Mouse (Mus musculus): Measurements from ENCODE around the gene Tnnt2. TPM values are rescaled to one million over a fixed set of nuclear protein-coding genes. Genes with fewer than 3 reads are reported as not detected.

Tnnt2 gene
- total RNA-seq, 2 experiments from 2014 or later = 0.62 to 0.85 TPM

GRCm38 (mm10) chr1:135817595-135817994, 18.6 kb upstream of the Tnnt2 start:
- intact Hi-C loops (cut with DNase I) = no loop called here
- DNase-seq = no peak

- DNase-seq = no peak
- intact Hi-C loops (cut with DNase I) = no loop called here
Observed at GRCm38 (mm10) chr1:135818481-135819086, 17.6 kb upstream of the Tnnt2 start, which contains the start of gene Lad1. Gene Lad1, plus strand, starts transcription at chr1:135818598.

- DNase-seq = no peak
- intact Hi-C loops (cut with DNase I) = no loop called here
Observed at GRCm38 (mm10) chr1:135820071-135820470, 16.1 kb upstream of the Tnnt2 start.

GRCm38 (mm10) chr1:135820736-135821364, 15.3 kb upstream of the Tnnt2 start:
- no peak for DNase-seq
- intact Hi-C loops (cut with DNase I) = no loop called here

GRCm38 (mm10) chr1:135821780-135822179, 14.4 kb upstream of the Tnnt2 start:
- no peak for DNase-seq
- intact Hi-C loops (cut with DNase I) = no loop called here

GRCm38 (mm10) chr1:135828918-135829317, 7.2 kb upstream of the Tnnt2 start:
- DNase-seq = no peak
- intact Hi-C loops (cut with DNase I) = no loop called here

- intact Hi-C loops (cut with DNase I) = no loop called here
- DNase-seq = no peak
Observed at GRCm38 (mm10) chr1:135834206-135834859, 1.8 kb upstream of the Tnnt2 start.

- DNase-seq = no peak
- intact Hi-C loops (cut with DNase I) = no loop called here
Observed at GRCm38 (mm10) chr1:135834983-135835382, 1.2 kb upstream of the Tnnt2 start.

GRCm38 (mm10) chr1:135838626-135839025, 2.5 kb downstream of the Tnnt2 start:
- DNase-seq = no peak
- intact Hi-C loops (cut with DNase I) = no loop called here

- intact Hi-C loops (cut with DNase I) = no loop called here
- DNase-seq = no peak
Observed at GRCm38 (mm10) chr1:135839065-135839464, 2.9 kb downstream of the Tnnt2 start.

GRCm38 (mm10) chr1:135840675-135841395, 4.7 kb downstream of the Tnnt2 start:
- intact Hi-C loops (cut with DNase I) = no loop called here

GRCm38 (mm10) chr1:135843519-135844262, 7.5 kb downstream of the Tnnt2 start:
- intact Hi-C loops (cut with DNase I) = no loop called here

More at GRCm38 (mm10) chr1:135840675-135841395, 4.7 kb downstream of the Tnnt2 start:
- no peak for DNase-seq

GRCm38 (mm10) chr1:135844481-135844880, 8.3 kb downstream of the Tnnt2 start:
- DNase-seq = no peak
- intact Hi-C loops (cut with DNase I) = no loop called here

More at GRCm38 (mm10) chr1:135843519-135844262, 7.5 kb downstream of the Tnnt2 start:
- DNase-seq = no peak

GRCm38 (mm10) chr1:135846632-135847031, 10.5 kb downstream of the Tnnt2 start:
- intact Hi-C loops (cut with DNase I) = no loop called here
- DNase-seq = no peak

GRCm38 (mm10) chr1:135847139-135847562, 11.0 kb downstream of the Tnnt2 start:
- intact Hi-C loops (cut with DNase I) = no loop called here
- peak; percentile 32 for DNase-seq

GRCm38 (mm10) chr1:135847611-135848351, 11.6 kb downstream of the Tnnt2 start:
- DNase-seq = no peak
- intact Hi-C loops (cut with DNase I) = no loop called here

GRCm38 (mm10) chr1:135850722-135851512, 14.8 kb downstream of the Tnnt2 start:
- intact Hi-C loops (cut with DNase I) = no loop called here

GRCm38 (mm10) chr1:135852044-135852756, 16.0 kb downstream of the Tnnt2 start:
- DNase-seq = no peak
- intact Hi-C loops (cut with DNase I) = no loop called here

More at GRCm38 (mm10) chr1:135850722-135851512, 14.8 kb downstream of the Tnnt2 start:
- DNase-seq = peak; percentile 51
